ENCODE assay signal across 19 mouse cellular contexts in the genomic region with DNA sequence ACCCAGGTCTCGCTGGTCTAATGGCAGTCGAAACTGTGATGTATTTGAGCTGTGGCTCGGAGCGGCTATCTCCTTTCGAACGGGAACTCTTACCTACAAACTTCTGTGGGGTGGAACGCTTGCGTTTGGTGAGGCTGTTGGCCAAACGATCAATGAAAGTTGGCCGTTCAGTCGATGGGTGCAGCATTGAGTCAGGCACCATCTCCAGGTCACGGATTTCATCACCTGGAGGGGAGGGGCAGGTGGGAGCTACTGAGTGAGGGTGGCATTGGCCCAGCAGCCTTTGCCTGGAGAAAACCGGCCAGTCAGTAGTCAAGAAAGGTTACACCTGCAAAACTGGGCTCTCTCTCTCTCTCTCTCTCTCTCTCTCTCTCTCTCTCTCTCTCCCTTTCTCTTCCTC. TPM values are rescaled to one million over a fixed set of nuclear protein-coding genes. Genes with fewer than 3 reads are reported as not detected.
"Had no signal": no experiment of that assay in that cellular context is flagged by ENCODE, and none has a peak within 500 bp of the region (broad histone marks: within the 10 kb centered on the region; RNA-seq: fewer than 3 reads in every experiment).

No protein-coding gene starts in this region.

- H3K27me3 ChIP-seq: neural tube, embryonic 13.5 days; neural tube, embryonic 15.5 days had no signal

- H3K9ac ChIP-seq: liver, embryonic 13.5 days; lung, embryonic 14.5 days; neural tube, embryonic 13.5 days; neural tube, embryonic 15.5 days had no signal

- H3K4me3 ChIP-seq: liver, embryonic 13.5 days; midbrain, embryonic 10.5 days; myocyte; neural tube, embryonic 13.5 days; neural tube, embryonic 15.5 days had no signal

- H3K27ac ChIP-seq: liver, embryonic 13.5 days; neural tube, embryonic 13.5 days; neural tube, embryonic 15.5 days had no signal

- DNase-seq: liver, embryonic 13.5 days; lung, adult 18-20 months; lung, embryonic 14.5 days; lung, postnatal 10 days; lung, postnatal 4 days; midbrain, embryonic 14.5 days; retina, postnatal 1 day; right cerebral cortex, adult 18-20 months; right cerebral cortex, postnatal 25 days; right cerebral cortex, postnatal 4 days; spleen, adult 18-20 months; thymus, adult 18-20 months; thymus, postnatal 14 days; thymus, postnatal 36 days had no signal

- H3K4me2 ChIP-seq: liver, embryonic 13.5 days; lung, embryonic 14.5 days; neural tube, embryonic 13.5 days; neural tube, embryonic 15.5 days had no signal

- H3K36me3 ChIP-seq: liver, embryonic 13.5 days had no signal

- H3K9me3 ChIP-seq: liver, embryonic 13.5 days; midbrain, embryonic 10.5 days; neural tube, embryonic 13.5 days; neural tube, embryonic 15.5 days had no signal

RNA-seq across cellular contexts. Expression of a gene that starts 10.1 kb away (rescaled TPM):
- total RNA-seq: megakaryocyte, adult 5-6 weeks had no signal
